Mouse (Mus musculus) kidney, adult 2 months (tissue): Measurements from ENCODE around the gene Fndc5.

Source experiments
- CTCF ChIP-seq: fragments of 200-500 bp; conservative IDR thresholded peaks from 2 replicates; pipeline ENCODE4 v1.5.1; 2011; ENCODE audit warnings: low read depth, mild to moderate bottlenecking, control low read depth, low read length, moderate library complexity, mixed read lengths; ENCODE audit not compliant: insufficient read depth, insufficient read length
- POLR2A ChIP-seq: fragments of 200-500 bp; IDR thresholded peaks from one replicate; pipeline ENCODE4 v1.6.1; 2011; ENCODE audit warnings: low read depth, low read length, control low read depth

DNA sequence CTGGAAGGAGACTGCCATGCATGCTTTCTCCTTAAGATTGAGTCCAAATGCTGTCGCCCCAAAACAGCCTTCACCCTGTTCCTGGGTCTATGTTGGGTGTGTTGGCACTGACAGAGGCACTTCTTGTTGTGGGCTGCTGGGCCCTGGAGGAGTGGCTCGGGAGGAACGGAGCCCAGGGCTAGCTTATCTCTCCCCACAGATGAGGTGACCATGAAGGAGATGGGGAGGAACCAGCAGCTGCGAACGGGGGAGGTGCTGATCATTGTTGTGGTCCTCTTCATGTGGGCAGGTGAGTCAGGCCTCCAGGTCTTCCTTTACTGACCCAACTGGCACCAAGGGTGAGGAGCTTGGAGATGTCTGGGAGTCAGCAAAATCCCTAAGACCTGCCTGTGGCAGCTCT lies 2.8 kb downstream of the Fndc5 start:
- no peak for TF ChIP-seq CTCF
- no peak for TF ChIP-seq POLR2A
